Mouse (Mus musculus) C2C12 (cell line): ENCODE results near the gene Zbtb24. TPM values are rescaled to one million over a fixed set of nuclear protein-coding genes. Genes with fewer than 3 reads are reported as not detected.

ENCODE experiments used
- H3K27me3 ChIP-seq: one replicate; pipeline ENCODE4 v1.6.1; 2011; ENCODE audit not compliant: control insufficient read depth, insufficient read depth, insufficient read length
- H3K36me3 ChIP-seq: one replicate; pipeline ENCODE4 v1.6.1; 2011; ENCODE audit not compliant: control insufficient read depth, insufficient read depth
- H3K4me3 ChIP-seq: one replicate; pipeline ENCODE4 v1.5.1; 2011; ENCODE audit warnings: mild to moderate bottlenecking, control low read depth; ENCODE audit not compliant: poor library complexity, insufficient read depth, severe bottlenecking
- H3K79me2 ChIP-seq: one replicate; pipeline ENCODE4 v1.6.1; 2011; ENCODE audit not compliant: control insufficient read depth, insufficient read depth
- H3K79me3 ChIP-seq: one replicate; pipeline ENCODE4 v1.6.1; 2011; ENCODE audit warnings: low read depth, control low read depth
- H3ac ChIP-seq: one replicate; pipeline ENCODE3; 2011; ENCODE audit warnings: low read depth; ENCODE audit not compliant: control insufficient read depth, insufficient read length
- CEBPB ChIP-seq: IDR thresholded peaks from one replicate; pipeline ENCODE4 v1.6.1; 2011; ENCODE audit warnings: low read depth, mild to moderate bottlenecking, control low read depth, moderate library complexity
- CTCF ChIP-seq: IDR thresholded peaks from one replicate; pipeline ENCODE4 v1.5.1; 2011; ENCODE audit not compliant: control insufficient read depth, insufficient read depth, insufficient read length
- FOSL1 ChIP-seq: IDR thresholded peaks from one replicate; pipeline ENCODE4 v1.8.0; 2011; ENCODE audit warnings: mild to moderate bottlenecking, low read length; ENCODE audit not compliant: poor library complexity, insufficient read depth, severe bottlenecking
- MAX ChIP-seq: IDR thresholded peaks from one replicate; pipeline ENCODE4 v1.6.1; 2011; ENCODE audit warnings: mild to moderate bottlenecking, control low read depth
- MYOD1 ChIP-seq: IDR thresholded peaks from one replicate; pipeline ENCODE4 v1.6.1; 2011; ENCODE audit warnings: low read depth; ENCODE audit not compliant: control insufficient read depth, insufficient read length
- MYOG ChIP-seq: IDR thresholded peaks from one replicate; pipeline ENCODE4 v1.6.1; 2011; ENCODE audit not compliant: control insufficient read depth, insufficient read length; ENCODE audit errors: extremely low read depth
- USF1 ChIP-seq: IDR thresholded peaks from one replicate; pipeline ENCODE4 v1.6.1; 2011; ENCODE audit warnings: low read depth, mild to moderate bottlenecking, control low read depth, moderate library complexity
- polyA plus RNA-seq: library from polyadenylated mRNA; unstranded; fragments of >200 nt; fragmentation: generic; extraction: Trizol; gene quantifications from one replicate; pipeline ENCODE4 v1.2.1, GENCODE M21; 2012; ENCODE audit warnings: missing spikeins

Gene Zbtb24
- polyA plus RNA-seq, 1 experiment: 5.7 TPM

DNA sequence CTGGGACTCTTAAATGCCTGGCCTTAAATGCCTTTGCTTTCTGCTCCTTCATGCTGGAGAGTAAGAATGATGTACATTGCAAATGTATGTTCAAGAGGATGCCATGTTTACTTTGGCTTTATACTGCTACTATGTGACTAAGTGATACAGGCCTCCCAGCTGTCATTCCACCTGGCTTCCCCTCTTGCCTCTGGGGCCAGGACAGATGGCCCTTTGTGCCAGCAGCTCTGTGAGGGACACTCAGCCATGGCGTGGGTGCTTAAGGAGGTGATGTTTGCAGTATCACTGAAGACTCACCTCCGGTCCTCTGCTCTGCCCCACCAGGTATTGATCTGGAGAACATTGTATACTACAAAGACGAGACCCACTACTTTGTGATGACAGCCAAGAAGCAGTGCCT lies 29.8 kb downstream of the Zbtb24 start:
- no peaks in the 10 kb centered on the region for H3K27me3 ChIP-seq
- H3K4me3 ChIP-seq: no peak overlapping the region
- H3ac ChIP-seq: no peak overlapping the region
- H3K79me2 ChIP-seq: no peaks in the 10 kb centered on the region
- TF ChIP-seq FOSL1 (no peak), MAX (no peak), MYOG (no peak), MYOD1 (no peak), CTCF (no peak), CEBPB (no peak), USF1 (no peak)
- H3K36me3 ChIP-seq: peaks cover 2% of the 10 kb centered on the region
- no peaks in the 10 kb centered on the region for H3K79me3 ChIP-seq

DNA sequence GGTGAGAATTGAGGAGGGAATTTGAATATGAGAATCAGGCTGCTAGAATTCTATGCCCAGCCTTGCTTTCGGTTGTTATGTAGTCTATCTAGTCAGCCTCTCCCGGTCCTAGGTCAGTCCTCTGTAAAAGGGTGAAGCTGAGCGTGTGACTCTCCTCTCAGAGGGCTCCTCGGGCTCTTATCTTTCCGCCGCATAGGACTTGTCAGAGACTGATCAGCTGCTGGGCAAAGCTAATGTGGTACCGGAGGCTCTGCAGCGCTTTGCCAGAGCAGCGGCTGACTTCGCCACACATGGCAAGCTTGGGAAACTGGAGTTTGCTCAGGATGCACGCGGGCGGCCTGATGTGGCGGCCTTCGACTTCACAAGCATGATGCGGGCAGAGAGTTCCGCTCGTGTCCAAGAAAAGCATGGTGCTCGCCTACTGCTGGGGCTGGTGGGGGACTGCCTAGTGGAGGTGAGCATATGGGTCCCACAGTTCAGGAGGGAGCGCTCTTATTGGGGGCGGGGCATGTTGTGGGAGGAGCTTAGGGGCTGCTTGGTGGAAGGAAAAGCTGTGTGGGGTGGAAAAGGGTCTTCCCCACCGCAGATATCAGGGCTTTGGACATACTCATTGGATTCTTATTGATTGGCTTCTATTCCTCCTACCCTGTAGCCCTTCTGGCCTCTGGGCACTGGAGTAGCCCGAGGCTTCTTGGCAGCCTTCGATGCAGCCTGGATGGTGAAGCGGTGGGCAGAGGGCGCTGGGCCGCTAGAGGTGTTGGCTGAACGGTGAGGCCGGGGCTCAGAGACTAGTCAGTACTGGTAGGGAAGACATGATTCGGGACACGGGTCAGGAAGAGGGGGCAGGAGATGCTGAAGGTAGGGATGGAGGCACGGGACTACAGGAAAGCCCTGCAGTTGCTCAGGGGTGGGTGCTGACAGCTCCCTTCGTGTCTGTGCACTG lies 31.0 kb downstream of the Zbtb24 start:
- TF ChIP-seq MYOD1 (no peak), USF1 (no peak), CEBPB (no peak), CTCF (no peak), MAX (no peak), MYOG (no peak), FOSL1 (no peak)

DNA sequence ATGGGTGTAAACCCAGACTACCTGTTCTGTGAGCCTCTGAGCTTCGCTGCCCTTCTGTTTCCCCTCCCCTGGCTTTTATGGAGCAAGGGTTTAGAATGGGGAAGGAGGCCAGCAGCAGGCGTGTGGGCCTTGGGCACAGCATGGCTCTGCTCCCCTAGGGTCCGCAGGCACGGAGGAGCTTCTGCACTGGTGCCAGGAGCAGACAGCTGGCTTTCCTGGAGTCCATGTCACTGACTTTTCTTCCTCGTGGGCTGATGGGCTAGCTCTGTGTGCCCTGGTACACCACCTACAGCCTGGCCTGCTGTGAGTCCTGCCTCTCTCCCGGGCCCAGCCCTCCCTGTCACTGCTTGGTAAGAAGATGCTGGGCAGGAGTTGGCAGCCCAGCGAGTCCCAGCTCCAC lies 32.3 kb downstream of the Zbtb24 start:
- no peak overlapping the region for H3K4me3 ChIP-seq
- H3ac ChIP-seq: no peak overlapping the region
- H3K79me2 ChIP-seq: no peaks in the 10 kb centered on the region
- TF ChIP-seq CEBPB (no peak), CTCF (no peak), FOSL1 (no peak), MYOG (no peak)
- H3K79me3 ChIP-seq: no peaks in the 10 kb centered on the region
- H3K36me3 ChIP-seq: peaks cover 13% of the 10 kb centered on the region
- no peaks in the 10 kb centered on the region for H3K27me3 ChIP-seq

More for the DNA sequence above, 31.0 kb downstream of the Zbtb24 start:
- Histone ChIP-seq H3K27me3 (no peaks in the 10 kb centered on the region), H3K4me3 (no peak overlapping the region), H3K79me2 (no peaks in the 10 kb centered on the region), H3K79me3 (no peaks in the 10 kb centered on the region), H3K36me3 (peaks cover 13% of the 10 kb centered on the region), H3ac (no peak overlapping the region)

DNA sequence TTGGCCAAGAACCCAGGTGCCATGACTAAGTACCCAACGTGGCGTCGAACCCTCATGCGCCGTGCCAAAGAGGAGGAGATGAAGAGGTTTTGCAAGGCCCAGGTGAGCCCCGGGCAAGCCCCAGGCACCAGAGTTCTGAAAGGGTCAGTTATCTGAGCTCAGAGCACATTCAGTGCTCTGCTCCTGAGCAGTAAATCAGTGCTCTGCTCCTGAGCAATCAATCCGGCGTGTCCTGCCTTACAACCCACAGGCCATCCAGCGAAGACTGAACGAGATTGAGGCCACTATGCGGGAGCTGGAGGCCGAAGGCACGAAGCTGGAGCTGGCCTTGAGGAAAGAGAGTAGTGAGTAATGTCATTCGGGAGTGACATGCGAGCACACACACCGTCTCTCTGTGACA lies 35.6 kb downstream of the Zbtb24 start:
- no peaks in the 10 kb centered on the region for H3K79me3 ChIP-seq
- H3ac ChIP-seq: no peak overlapping the region
- no peak overlapping the region for H3K4me3 ChIP-seq
- TF ChIP-seq CTCF: no peak
- no peak for TF ChIP-seq MAX
- TF ChIP-seq FOSL1: no peak
- no peak for TF ChIP-seq MYOG
- TF ChIP-seq USF1: no peak
- TF ChIP-seq MYOD1: no peak
- H3K79me2 ChIP-seq: no peaks in the 10 kb centered on the region
- peaks cover 16% of the 10 kb centered on the region for H3K36me3 ChIP-seq
- no peaks in the 10 kb centered on the region for H3K27me3 ChIP-seq

DNA sequence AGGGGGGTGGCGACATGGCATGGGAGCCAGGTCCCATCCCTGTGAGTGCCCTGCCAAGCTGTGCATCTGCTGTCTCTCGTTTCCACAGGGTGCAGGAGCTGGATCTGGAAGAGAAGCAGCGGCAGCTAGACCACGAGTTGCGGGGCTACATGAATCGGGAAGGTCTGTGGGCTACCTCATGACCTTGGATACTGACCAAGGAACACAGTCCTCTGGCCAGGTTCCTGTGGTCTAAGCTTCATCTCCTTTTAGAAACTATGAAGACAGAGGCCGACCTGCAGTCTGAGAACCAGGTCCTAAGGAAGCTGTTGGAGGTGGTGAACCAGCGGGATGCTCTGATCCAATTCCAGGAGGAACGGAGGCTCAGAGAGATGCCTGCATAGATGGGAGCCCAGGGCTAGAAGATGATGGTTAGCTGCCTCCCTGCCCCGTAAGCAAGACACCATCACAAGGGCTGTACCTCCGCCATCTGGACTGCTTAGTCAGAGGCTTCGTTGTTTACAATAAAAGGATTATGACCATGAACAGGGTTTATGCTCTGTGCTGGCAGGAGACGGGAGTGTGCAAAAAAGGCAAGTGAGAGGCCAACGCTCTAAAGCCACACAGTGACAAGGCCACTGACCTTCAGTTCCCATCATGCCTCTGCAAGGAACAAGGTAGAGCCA lies 36.5 kb downstream of the Zbtb24 start:
- Histone ChIP-seq H3K4me3 (no peak overlapping the region), H3K36me3 (peaks cover 16% of the 10 kb centered on the region), H3K79me3 (no peaks in the 10 kb centered on the region), H3ac (no peak overlapping the region), H3K79me2 (no peaks in the 10 kb centered on the region), H3K27me3 (no peaks in the 10 kb centered on the region)
- no peak for TF ChIP-seq MYOG
- no peak for TF ChIP-seq FOSL1
- TF ChIP-seq MAX: no peak
- TF ChIP-seq MYOD1: no peak
- no peak for TF ChIP-seq CTCF
- TF ChIP-seq USF1: no peak
- no peak for TF ChIP-seq CEBPB

DNA sequence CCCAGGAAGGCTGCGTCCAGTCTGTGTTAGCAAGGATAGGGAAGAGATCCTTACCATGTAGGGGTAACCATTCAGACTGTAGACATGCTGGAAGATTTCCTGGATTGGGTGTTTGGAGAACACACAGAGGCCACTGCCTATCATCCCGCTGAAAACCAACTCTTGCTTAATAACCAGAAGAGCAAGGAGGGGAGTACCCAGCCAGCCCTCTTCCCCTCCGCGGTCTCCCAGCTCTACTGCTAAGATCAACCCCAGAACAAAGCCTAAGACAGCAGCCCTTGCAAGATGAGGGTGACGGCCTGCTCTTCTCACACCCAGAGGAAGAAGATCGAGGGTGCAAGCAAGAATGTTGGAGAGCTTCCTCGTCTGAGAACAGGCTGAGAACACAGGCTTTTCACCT lies 38.7 kb downstream of the Zbtb24 start:
- TF ChIP-seq MAX: no peak
- TF ChIP-seq MYOG: no peak
- no peak for TF ChIP-seq USF1
- TF ChIP-seq MYOD1: no peak
- TF ChIP-seq CTCF: no peak
- no peak for TF ChIP-seq CEBPB
- no peak for TF ChIP-seq FOSL1
- peaks cover 16% of the 10 kb centered on the region for H3K36me3 ChIP-seq
- no peaks in the 10 kb centered on the region for H3K79me2 ChIP-seq
- peak overlapping the region; percentile 31 for H3ac ChIP-seq
- H3K4me3 ChIP-seq: no peak overlapping the region
- no peaks in the 10 kb centered on the region for H3K27me3 ChIP-seq
- no peaks in the 10 kb centered on the region for H3K79me3 ChIP-seq
